In genomic region chr6:86368479-86368878, GRCm38 (mm10) we compare ENCODE assay signal across 26 mouse cellular contexts. TPM values are rescaled to one million over a fixed set of nuclear protein-coding genes. Genes with fewer than 3 reads are reported as not detected.
DNase-seq lines count a peak whose midpoint lies in the region; ATAC-seq and TF ChIP-seq lines count a peak whose summit lies in the region.
"Had no signal": no experiment of that assay in that cellular context is flagged by ENCODE, and none has a peak within 500 bp of the region (broad histone marks: within the 10 kb centered on the region; RNA-seq: fewer than 3 reads in every experiment).

No protein-coding gene starts in this region.

- peak; percentile 33 for DNase-seq in cerebellum, adult 9-11 months
- DNase-seq in cerebellum, postnatal 25 days: no peak
- DNase-seq in right cerebral cortex, adult 18-20 months: peak; percentile 16
- DNase-seq in right cerebral cortex, postnatal 36 days (ENCODE audit: low spot score in 2 of 2): no peak
- peak; percentile 48 for DNase-seq in telencephalon, adult 2 months (ENCODE audit: low read depth, low spot score)
- no peak for DNase-seq in lung, postnatal 0 days (ENCODE audit: low spot score)
- DNase-seq: adrenal gland, adult 2 months; adrenal gland, postnatal 14 days; forebrain, postnatal 0 days; gastrocnemius, postnatal 10 days; gastrocnemius, postnatal 36 days; heart, adult 2 months; heart, postnatal 14 days; heart, postnatal 4 days had no signal

- H3K4me2 ChIP-seq in lung, postnatal 0 days (replicated peaks; ENCODE audit: low read depth, low read length): no peak overlapping the region
- H3K4me2 ChIP-seq: heart, embryonic 13.5 days; hindbrain, embryonic 14.5 days had no signal

- 93% methylated on average over 5 of the region's 5 CpGs for WGBS in lung, postnatal 0 days

- H3K27ac ChIP-seq in lung, postnatal 0 days (ENCODE audit: low read length): no peak overlapping the region
- H3K27ac ChIP-seq: heart, adult 2 months; heart, embryonic 10.5 days; heart, embryonic 13.5 days; hindbrain, embryonic 14.5 days; hindbrain, postnatal 0 days had no signal

- no peak for TF ChIP-seq EP300 in lung, postnatal 0 days (IDR thresholded peaks at IDR 0.05)

- H3K9ac ChIP-seq in lung, postnatal 0 days (replicated peaks; ENCODE audit: low read depth): no peak overlapping the region
- H3K9ac ChIP-seq: forebrain, postnatal 0 days; heart, embryonic 13.5 days; hindbrain, embryonic 14.5 days had no signal

- no peaks in the 10 kb centered on the region for H3K27me3 ChIP-seq in lung, postnatal 0 days (replicated peaks; ENCODE audit: insufficient read depth, low read length)
- H3K27me3 ChIP-seq: heart, embryonic 13.5 days had no signal

- H3K4me1 ChIP-seq in lung, postnatal 0 days (ENCODE audit: insufficient read depth, low read depth, low read length): peaks cover 3% of the 10 kb centered on the region; the same call in 1 of the 2 replicates

- no peaks in the 10 kb centered on the region for H3K36me3 ChIP-seq in lung, postnatal 0 days (ENCODE audit: insufficient read depth, low read length)

- no peaks in the 10 kb centered on the region for H3K9me3 ChIP-seq in lung, postnatal 0 days (ENCODE audit: low read length)
- H3K9me3 ChIP-seq: heart, embryonic 10.5 days; heart, embryonic 13.5 days had no signal

- no peak for TF ChIP-seq CTCF in lung, postnatal 0 days (IDR thresholded peaks at IDR 0.05)

- ATAC-seq in lung, postnatal 0 days: no peak
- ATAC-seq: CD4-positive, CD25-positive, alpha-beta regulatory T cell, adult 4 months; forebrain, embryonic 14.5 days; forebrain, postnatal 0 days; hindbrain, postnatal 0 days; inflammation-experienced regulatory T-cells, adult 6 months; intestine, embryonic 16.5 days had no signal

- no peak overlapping the region for H3K4me3 ChIP-seq in lung, postnatal 0 days (ENCODE audit: low read depth, low read length)
- H3K4me3 ChIP-seq: heart, adult 2 months; heart, embryonic 10.5 days; heart, embryonic 13.5 days had no signal

RNA-seq across cellular contexts. Expression of gene Snrpg, which starts 2.6 kb away (rescaled TPM):
- polyA plus RNA-seq in lung, postnatal 0 days (2015; fragmentation: Nextera tagmentation; extraction: Ambion mirVana): 234 and 251 TPM in 2 replicates

RNA-seq across cellular contexts. Expression of gene Fam136a, which starts 3.0 kb away (rescaled TPM):
- polyA plus RNA-seq in lung, postnatal 0 days (2015; fragmentation: Nextera tagmentation; extraction: Ambion mirVana): 44.7 and 45.3 TPM in 2 replicates

RNA-seq across cellular contexts. Expression of gene Pcyox1, which starts 28.5 kb away (rescaled TPM):
- polyA plus RNA-seq in lung, postnatal 0 days (2015; fragmentation: Nextera tagmentation; extraction: Ambion mirVana): 54.2 and 58.6 TPM in 2 replicates

RNA-seq across cellular contexts. Expression of gene Tia1, which starts 35.5 kb away (rescaled TPM):
- 59.1 and 66.3 TPM in 2 replicates for polyA plus RNA-seq in lung, postnatal 0 days (2015; fragmentation: Nextera tagmentation; extraction: Ambion mirVana)

RNA-seq across cellular contexts. Expression of gene Gm44790, which starts 58.0 kb away (rescaled TPM):
- not detected in 2 replicates for polyA plus RNA-seq in lung, postnatal 0 days (2015; fragmentation: Nextera tagmentation; extraction: Ambion mirVana)
- polyA plus RNA-seq: C2C12; CD4-positive, CD25-positive, alpha-beta regulatory T cell, adult 4 months; embryonic facial prominence, embryonic 11.5 days; embryonic facial prominence, embryonic 14.5 days; heart, adult 2 months; heart, embryonic 13.5 days; hindbrain, embryonic 11.5 days; hindbrain, embryonic 14.5 days; hindbrain, postnatal 0 days; inflammation-experienced regulatory T-cells, adult 6 months; intestine, embryonic 16.5 days had no signal

Comparison
In these comparisons a context has a peak if more than half of its experiments do, and no peak if none do; other contexts are left out.
1. DNase-seq: peak in cerebellum, adult 9-11 months (single experiment), right cerebral cortex, adult 18-20 months (single experiment) and telencephalon, adult 2 months (single experiment); none in cerebellum, postnatal 25 days (0 of 2), right cerebral cortex, postnatal 36 days (0 of 2) and lung, postnatal 0 days (single experiment).